Mouse (Mus musculus) B cell, adult 2 months (primary cell): ENCODE results near the gene Rabl3.

Experiments used
- DNase-seq, 2 experiments: peaks; one replicate each; pipeline ENCODE4 v3.0.0; 2022

The Rabl3 gene

GRCm38 (mm10) chr16:37598463-37598862 lies 58.8 kb downstream of the Rabl3 start:
- no peak for DNase-seq

DNA sequence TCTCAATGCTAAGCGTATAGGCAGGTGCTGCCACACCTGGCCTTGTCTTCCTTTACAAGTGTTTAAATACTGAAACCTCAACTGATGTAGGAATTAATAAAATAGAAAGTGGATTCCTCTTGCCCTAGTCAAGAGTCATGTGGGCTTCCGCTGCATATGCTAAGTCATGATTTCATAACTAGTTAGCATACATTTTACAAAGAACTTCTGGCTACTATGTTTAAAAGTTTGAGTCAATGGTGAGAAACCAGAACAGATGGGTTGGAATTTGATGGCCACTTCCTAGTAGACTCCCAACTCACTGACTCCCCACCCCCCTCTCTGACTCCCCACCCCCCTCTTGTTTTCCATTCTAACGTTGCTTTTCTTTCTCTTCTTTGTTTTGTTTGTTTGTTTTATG lies 59.6 kb downstream of the Rabl3 start:
- DNase-seq = no peak

DNA sequence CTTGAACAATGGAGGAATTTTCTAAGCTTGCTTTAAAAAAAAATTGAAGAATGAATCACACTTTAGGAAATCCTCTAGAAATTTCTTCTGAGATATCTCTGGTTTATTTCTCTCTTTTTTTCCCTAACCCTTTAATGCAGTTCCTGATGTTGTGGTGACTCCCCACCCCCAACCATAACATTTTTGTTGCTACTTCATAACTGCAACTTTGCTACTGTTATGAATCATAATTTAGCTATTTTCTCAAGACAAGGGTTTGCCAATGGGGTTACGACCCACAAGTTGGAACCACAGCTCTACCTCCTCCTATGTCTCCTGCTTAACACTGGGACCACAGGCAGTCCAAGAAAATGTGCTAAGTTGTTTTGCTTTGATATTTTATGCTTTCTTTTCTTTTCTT lies 63.7 kb downstream of the Rabl3 start:
- DNase-seq = no peak

DNA sequence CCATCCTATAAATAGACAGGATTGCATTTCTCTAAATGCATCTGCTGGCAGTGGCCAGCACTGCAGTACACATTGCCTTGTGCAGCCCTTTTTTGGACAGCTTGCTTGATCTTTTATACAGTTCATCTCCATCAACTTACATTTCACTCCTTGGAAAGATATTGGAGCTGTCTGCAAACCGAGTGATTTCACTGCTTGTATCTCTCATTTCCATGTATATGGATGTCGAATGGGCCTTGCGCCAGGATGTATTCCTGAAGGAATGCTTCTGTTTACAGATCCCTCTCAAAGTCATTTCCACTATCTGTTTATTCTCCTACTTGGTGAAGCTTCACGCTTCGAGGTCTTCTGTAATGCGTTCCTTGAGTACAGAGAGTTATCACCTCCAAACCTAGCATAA lies 64.6 kb downstream of the Rabl3 start:
- no peak for DNase-seq

DNA sequence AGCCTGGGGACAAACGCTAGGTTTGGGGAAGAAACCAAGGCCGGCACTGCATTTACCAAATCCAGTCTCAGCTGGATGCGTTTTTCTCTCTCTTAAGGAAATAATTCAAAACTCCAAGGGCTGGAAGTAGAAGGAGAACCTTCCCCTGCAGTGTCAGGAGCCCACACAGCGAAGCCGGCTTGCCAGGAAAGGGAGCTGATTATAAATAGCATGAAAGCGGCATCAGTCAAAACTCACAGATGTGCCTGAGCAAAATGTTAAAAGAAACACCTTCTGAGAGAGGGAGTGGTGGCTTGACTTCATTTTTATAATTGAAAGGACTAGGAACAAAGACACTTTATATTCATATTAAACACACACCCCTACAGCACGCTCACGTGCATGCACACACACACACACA lies 70.6 kb downstream of the Rabl3 start:
- DNase-seq = no peak

DNA sequence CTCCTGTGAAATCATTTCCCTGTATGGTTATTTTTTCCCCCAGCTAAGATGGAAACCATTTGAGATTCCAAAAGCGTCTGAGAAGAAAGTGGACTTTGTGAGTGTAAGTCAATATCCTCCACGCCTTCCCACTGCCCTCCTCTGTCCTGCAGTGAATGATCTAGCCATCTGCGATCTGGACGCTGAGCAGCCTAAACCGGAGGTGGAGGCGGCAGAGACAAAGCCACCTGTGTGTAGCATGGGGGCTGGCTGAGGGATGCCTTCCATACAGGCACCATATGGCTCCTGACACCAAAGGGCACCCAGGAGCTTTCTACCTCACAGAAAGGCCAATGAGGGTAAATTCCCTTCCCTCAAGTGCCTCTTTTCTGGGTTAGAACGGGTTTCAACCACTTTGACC lies 71.4 kb downstream of the Rabl3 start:
- DNase-seq = no peak

GRCm38 (mm10) chr16:37612013-37612412 lies 72.3 kb downstream of the Rabl3 start:
- DNase-seq = no peak

- no peak for DNase-seq
Measured at GRCm38 (mm10) chr16:37614540-37614939, 74.9 kb downstream of the Rabl3 start.

DNA sequence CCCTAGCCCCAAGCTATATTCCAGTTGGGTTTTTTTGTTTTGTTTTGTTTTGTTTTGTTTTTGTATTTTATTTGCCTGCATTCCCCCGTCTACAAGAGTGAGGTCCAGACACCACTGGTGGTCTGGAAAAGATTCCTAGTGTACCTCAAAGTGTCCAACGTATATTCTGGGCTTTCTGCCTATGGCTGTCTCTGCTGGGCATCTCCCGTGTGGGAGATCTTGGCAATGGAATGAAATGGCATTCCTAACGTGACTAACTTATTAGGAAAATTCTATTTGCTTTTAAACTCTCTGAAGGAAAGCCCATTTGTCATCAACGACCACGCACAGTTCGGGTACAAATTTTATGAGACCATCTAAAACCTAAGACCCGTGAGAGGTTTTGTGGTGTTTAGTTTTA lies 75.7 kb downstream of the Rabl3 start:
- no peak for DNase-seq

- DNase-seq = no peak
Measured at GRCm38 (mm10) chr16:37616104-37616503, 76.4 kb downstream of the Rabl3 start.

DNA sequence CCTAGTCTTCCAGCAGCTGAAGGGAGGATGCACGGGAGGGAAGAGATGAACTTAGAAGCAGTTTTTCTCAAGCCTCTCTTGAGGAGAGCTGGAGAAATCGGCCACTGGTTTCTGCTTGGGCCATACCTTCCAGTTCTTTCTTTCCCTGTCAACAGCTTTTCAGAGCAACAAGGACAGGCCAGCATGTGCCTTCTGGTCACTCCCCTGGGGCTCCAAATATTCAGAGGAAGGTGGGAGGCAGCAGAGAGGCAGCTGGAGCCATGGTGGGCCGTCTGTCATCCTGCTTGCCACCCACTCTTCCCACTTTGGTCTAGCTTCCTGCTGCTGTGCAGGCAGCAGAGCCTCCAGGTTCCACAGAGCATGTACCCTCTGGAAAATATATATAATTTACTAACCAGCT lies 78.0 kb downstream of the Rabl3 start:
- DNase-seq = no peak
